Mouse (Mus musculus) embryonic facial prominence, embryonic 14.5 days (tissue): ENCODE results near the gene Pard3b. TPM values are rescaled to one million over a fixed set of nuclear protein-coding genes. Genes with fewer than 3 reads are reported as not detected.

Experiments used
- ATAC-seq: fragments of 200-750 bp; cut with Nextera tagmentation; 2 replicates; pipeline ENCODE4 v1.8.0; 2017; ENCODE audit warnings: low read depth, moderate number of reproducible peaks, moderate TSS enrichment
- DNase-seq: peaks from one replicate; pipeline ENCODE4 v3.0.0-alpha.2; 2015; ENCODE audit warnings: low spot score
- H3K27ac ChIP-seq: fragments of 300-500 bp; sonication (generic); replicated peaks from 2 replicates; pipeline ENCODE4 v1.5.1; 2014; ENCODE audit warnings: low read depth, mild to moderate bottlenecking, low read length, moderate library complexity
- H3K27me3 ChIP-seq: fragments of 300-500 bp; sonication (generic); replicated peaks from 2 replicates; pipeline ENCODE4 v1.6.1; 2014; ENCODE audit warnings: low read length; ENCODE audit not compliant: control insufficient read depth, insufficient read depth
- H3K36me3 ChIP-seq: fragments of 300-500 bp; sonication (generic); 2 replicates; pipeline ENCODE4 v1.6.1; 2014; ENCODE audit warnings: low read length, mixed read lengths; ENCODE audit not compliant: control insufficient read depth, insufficient read depth
- H3K4me1 ChIP-seq: fragments of 300-500 bp; sonication (generic); 2 replicates; pipeline ENCODE4 v1.6.1; 2014; ENCODE audit warnings: antibody characterized with exemption, low read length; ENCODE audit not compliant: control insufficient read depth, insufficient read depth
- H3K4me2 ChIP-seq: fragments of 300-500 bp; sonication (generic); 2 replicates; pipeline ENCODE4 v1.6.1; 2014; ENCODE audit warnings: low read depth, mild to moderate bottlenecking, low read length, moderate library complexity, mixed read lengths
- H3K4me3 ChIP-seq: fragments of 300-500 bp; sonication (generic); 2 replicates; pipeline ENCODE4 v1.5.1; 2014; ENCODE audit warnings: low read depth, mild to moderate bottlenecking, low read length
- H3K9ac ChIP-seq: fragments of 300-500 bp; sonication (generic); 2 replicates; pipeline ENCODE4 v1.6.1; 2014; ENCODE audit warnings: low read depth, mild to moderate bottlenecking, low read length, moderate library complexity, mixed read lengths
- H3K9me3 ChIP-seq: fragments of 300-500 bp; sonication (generic); 2 replicates; pipeline ENCODE4 v1.6.1; 2016; ENCODE audit warnings: low read length; ENCODE audit not compliant: control insufficient read depth
- WGBS: fragments of 180-500 bp; shearing (Covaris S2); extraction: QIAGEN DNeasy Blood & Tissue Kit; methylation state at CpG from one replicate; pipeline ENCODE4 v1.1.7; 2014; 5-methylcytosine and 5-hydroxymethylcytosine counted together
- polyA plus RNA-seq: library from polyadenylated mRNA; unstranded; fragments of >200 nt; fragmentation: Nextera tagmentation; extraction: Ambion mirVana; gene quantifications from 2 replicates; pipeline ENCODE4 v1.2.1, GENCODE M21; 2014

Gene Pard3b
- polyA plus RNA-seq, 1 experiment from 2014 or later = 17.6 TPM

DNA sequence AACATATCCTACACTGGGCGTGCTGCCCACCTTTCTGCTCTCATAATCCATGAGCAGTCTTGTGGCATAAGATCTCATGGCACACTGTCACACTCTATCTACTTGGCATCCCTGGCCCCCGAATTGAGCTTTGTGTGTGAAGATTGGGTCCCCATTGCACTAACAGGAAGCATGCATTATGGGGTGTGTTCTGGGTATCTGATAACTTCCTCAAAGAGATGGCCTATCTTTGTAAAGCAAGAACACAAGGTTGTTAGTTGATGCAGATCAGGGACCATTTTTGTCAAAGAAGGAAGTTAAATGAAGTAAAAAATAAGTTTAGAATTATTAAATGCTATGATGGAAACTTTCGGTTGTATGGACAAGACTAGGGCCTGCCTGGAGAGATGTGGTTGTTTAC is 755.9 kb downstream of the Pard3b start:
- no peak for ATAC-seq
- no peak overlapping the region for H3K4me3 ChIP-seq
- WGBS = 83% methylated on average over 3 of the region's 3 CpGs

DNA sequence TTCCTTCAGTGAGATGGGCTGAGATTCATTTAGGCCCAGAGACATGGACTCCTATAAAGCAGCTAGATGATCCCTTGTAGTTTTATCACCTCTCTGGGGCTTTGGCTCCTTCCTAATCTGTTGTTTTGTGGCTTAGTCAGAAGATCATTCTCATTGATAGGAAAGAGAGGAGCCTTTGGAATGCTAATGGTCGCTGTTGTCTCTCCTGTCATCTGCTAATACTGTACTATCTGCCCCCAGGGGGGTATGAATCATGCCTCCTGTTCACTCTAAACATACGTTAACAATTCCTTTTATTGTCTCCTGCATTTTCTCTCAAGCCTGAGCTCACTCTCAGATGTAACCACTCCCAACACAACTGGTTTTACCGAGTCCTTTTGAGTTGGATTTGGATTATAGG is 759.6 kb downstream of the Pard3b start:
- Histone ChIP-seq H3K4me2 (no peak overlapping the region), H3K27me3 (no peaks in the 10 kb centered on the region), H3K27ac (no peak overlapping the region), H3K4me1 (peaks cover 5% of the 10 kb centered on the region; the same call in 1 of the 2 replicates), H3K9me3 (no peaks in the 10 kb centered on the region), H3K9ac (no peak overlapping the region), H3K36me3 (no peaks in the 10 kb centered on the region), H3K4me3 (no peak overlapping the region)
- ATAC-seq = no peak
- 13% methylated on average over 3 of the region's 3 CpGs for WGBS
- peak; percentile 51 for DNase-seq

More for the DNA sequence above, 755.9 kb downstream of the Pard3b start:
- Histone ChIP-seq H3K9me3 (no peaks in the 10 kb centered on the region), H3K27me3 (no peaks in the 10 kb centered on the region), H3K4me1 (peaks cover 24% of the 10 kb centered on the region), H3K9ac (no peak overlapping the region), H3K4me2 (no peak overlapping the region), H3K27ac (no peak overlapping the region), H3K36me3 (no peaks in the 10 kb centered on the region)
- DNase-seq = no peak

DNA sequence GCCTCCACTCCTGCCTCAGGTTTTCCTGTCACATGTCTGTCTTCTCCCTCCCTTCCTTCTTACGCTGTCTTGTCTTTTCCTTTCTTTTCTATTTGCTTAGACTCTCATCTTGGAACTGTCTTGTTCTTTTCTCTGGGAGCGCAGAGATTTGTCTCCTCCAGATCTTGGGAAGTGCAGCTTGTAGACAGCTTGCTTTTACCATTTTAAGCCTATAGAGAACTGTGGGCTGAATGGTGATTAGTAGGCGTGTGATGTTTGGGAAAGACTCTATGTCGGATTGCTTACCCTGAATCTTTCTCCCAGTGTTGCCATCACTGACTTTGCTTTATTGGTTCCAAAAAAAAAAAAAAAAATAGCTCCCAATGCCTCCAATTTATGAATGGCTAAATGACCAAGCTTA is 760.1 kb downstream of the Pard3b start:
- ATAC-seq = no peak

DNA sequence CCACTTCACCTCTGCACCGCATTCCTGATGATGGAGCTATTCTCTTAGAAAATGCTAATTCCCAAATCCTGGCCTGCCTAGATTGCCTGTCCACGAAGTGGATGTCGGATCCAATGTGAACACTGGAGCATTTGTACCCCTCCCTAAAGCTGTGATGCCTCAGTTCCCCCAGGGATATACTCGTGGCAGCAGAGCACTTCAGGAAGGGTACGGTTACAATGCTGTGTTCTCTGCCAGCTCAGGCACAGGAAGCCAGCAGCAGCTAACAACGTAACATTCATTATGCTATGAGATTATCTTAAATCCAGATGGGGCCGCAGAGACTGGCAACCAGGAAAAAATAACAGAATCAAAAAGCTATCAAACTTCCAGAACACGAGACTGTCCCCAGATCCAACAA is 766.4 kb downstream of the Pard3b start:
- Histone ChIP-seq H3K27ac (no peak overlapping the region), H3K4me2 (no peak overlapping the region), H3K9ac (no peak overlapping the region), H3K9me3 (no peaks in the 10 kb centered on the region), H3K36me3 (no peaks in the 10 kb centered on the region), H3K4me3 (no peak overlapping the region), H3K27me3 (no peaks in the 10 kb centered on the region), H3K4me1 (no peaks in the 10 kb centered on the region)
- ATAC-seq = 0 out of 2 replicates have a peak, but pooled peaks have one; percentile 63
- DNase-seq = peak; percentile 64
- WGBS = 24% methylated on average over 8 of the region's 8 CpGs

More for the DNA sequence above, 760.1 kb downstream of the Pard3b start:
- Histone ChIP-seq H3K9ac (no peak overlapping the region), H3K27ac (no peak overlapping the region), H3K4me3 (no peak overlapping the region), H3K36me3 (no peaks in the 10 kb centered on the region), H3K4me2 (no peak overlapping the region), H3K27me3 (no peaks in the 10 kb centered on the region), H3K9me3 (no peaks in the 10 kb centered on the region), H3K4me1 (peaks cover 2% of the 10 kb centered on the region; the same call in 1 of the 2 replicates)
- no peak for DNase-seq
- WGBS = 79% methylated on average over 4 of the region's 4 CpGs

- ATAC-seq (peak; percentile 47; the same call in 1 of the 2 replicates), DNase-seq (no peak)
- Histone ChIP-seq H3K4me3 (no peak overlapping the region), H3K27me3 (no peaks in the 10 kb centered on the region), H3K4me1 (no peaks in the 10 kb centered on the region), H3K4me2 (no peak overlapping the region), H3K9me3 (no peaks in the 10 kb centered on the region), H3K27ac (no peak overlapping the region), H3K36me3 (no peaks in the 10 kb centered on the region), H3K9ac (no peak overlapping the region)
- 86% methylated on average over 2 of the region's 2 CpGs for whole genome bisulfite sequencing
These were observed 772.7 kb downstream of the Pard3b start for GRCm38 (mm10) chr1:62411368-62411767.

DNA sequence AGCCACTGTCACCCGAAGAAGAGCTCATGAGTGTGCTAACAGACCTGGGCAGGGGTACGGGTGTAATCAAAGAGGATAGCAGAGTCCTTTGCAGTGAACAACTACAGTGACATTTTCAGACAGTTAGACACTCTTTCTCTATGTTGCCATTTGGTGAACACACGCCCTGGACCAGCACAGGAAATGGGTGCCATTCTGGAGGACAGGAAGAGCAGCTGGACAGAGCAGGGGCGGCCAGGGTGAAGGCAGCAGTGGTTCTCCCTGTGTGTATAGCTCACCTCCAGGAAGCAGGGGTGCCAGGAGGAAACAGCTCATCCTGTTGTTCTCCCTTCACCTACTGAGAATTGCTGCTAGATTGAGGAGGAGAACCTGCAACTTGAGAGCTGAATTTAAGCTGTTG is 773.4 kb downstream of the Pard3b start:
- no peak overlapping the region for H3K9ac ChIP-seq
- WGBS = 74% methylated on average over 4 of the region's 4 CpGs
- DNase-seq = no peak
- H3K4me1 ChIP-seq = no peaks in the 10 kb centered on the region
- H3K27me3 ChIP-seq = no peaks in the 10 kb centered on the region
- no peaks in the 10 kb centered on the region for H3K36me3 ChIP-seq
- no peak for ATAC-seq
- H3K9me3 ChIP-seq = no peaks in the 10 kb centered on the region
- H3K4me2 ChIP-seq = no peak overlapping the region
- H3K27ac ChIP-seq = no peak overlapping the region; the same call in 1 of the 2 replicates
- no peak overlapping the region for H3K4me3 ChIP-seq

- no peak overlapping the region for H3K4me2 ChIP-seq
- no peaks in the 10 kb centered on the region for H3K27me3 ChIP-seq
- DNase-seq (no peak), ATAC-seq (no peak)
- no peaks in the 10 kb centered on the region; the same call in 1 of the 2 replicates for H3K4me1 ChIP-seq
- no peaks in the 10 kb centered on the region for H3K36me3 ChIP-seq
- H3K27ac ChIP-seq = no peak overlapping the region
- WGBS = 78% methylated on average over 3 of the region's 3 CpGs
- H3K9ac ChIP-seq = no peak overlapping the region
- no peaks in the 10 kb centered on the region for H3K9me3 ChIP-seq
- H3K4me3 ChIP-seq = no peak overlapping the region
These were observed 774.4 kb downstream of the Pard3b start for GRCm38 (mm10) chr1:62412988-62413387.

- Histone ChIP-seq H3K9me3 (no peaks in the 10 kb centered on the region), H3K9ac (no peak overlapping the region), H3K27me3 (no peaks in the 10 kb centered on the region), H3K27ac (no peak overlapping the region), H3K4me1 (no peaks in the 10 kb centered on the region; the same call in 1 of the 2 replicates), H3K4me3 (no peak overlapping the region), H3K36me3 (no peaks in the 10 kb centered on the region), H3K4me2 (no peak overlapping the region)
- DNase-seq (no peak), ATAC-seq (no peak)
- WGBS = 67% methylated on average over 6 of the region's 6 CpGs
These were observed 775.9 kb downstream of the Pard3b start for GRCm38 (mm10) chr1:62414521-62414920.

DNA sequence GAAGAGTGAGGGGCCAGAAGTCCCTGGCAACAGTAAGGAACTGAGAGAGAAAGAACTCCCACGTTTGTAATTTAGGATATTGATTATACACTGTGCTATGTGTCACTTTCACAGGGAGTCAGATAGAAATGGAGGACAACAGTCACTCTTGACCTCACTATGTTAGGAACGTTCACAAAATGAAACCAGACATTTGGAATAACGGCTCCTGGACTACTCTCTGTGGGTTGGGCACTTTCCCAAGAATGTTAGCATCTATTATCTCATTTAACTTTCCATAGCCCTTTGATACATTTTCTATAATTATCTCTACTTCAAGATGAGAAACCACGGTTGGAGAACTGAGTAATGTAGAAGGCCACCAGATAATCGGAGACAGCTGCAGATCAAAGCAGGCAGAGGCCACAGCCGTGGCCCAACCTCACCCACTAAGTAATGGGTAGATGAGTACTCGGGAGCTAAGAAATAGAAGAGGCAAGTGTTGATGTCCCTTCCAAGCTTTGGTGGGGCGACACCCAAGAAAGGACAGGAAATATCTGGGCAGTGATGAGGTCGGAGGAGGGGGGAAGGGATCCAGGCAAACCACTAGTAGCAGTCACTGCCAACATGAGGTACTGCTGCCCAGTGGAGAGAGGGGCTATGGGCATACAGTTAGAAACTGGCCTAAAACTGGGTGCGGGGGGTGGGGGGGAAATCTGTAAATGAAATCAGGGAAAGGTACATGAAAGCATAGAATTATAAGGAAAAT is 778.2 kb downstream of the Pard3b start:
- Histone ChIP-seq H3K9me3 (no peaks in the 10 kb centered on the region), H3K9ac (no peak overlapping the region), H3K4me2 (no peak overlapping the region), H3K4me1 (no peaks in the 10 kb centered on the region; the same call in 1 of the 2 replicates), H3K36me3 (no peaks in the 10 kb centered on the region), H3K27ac (no peak overlapping the region), H3K4me3 (no peak overlapping the region), H3K27me3 (no peaks in the 10 kb centered on the region)
- ATAC-seq = peak; percentile 67; the same call in 1 of the 2 replicates
- 43% methylated on average over 10 of the region's 10 CpGs for WGBS
- peak; percentile 77 for DNase-seq
